Mouse (Mus musculus): ENCODE data around the gene Fry. TPM values are rescaled to one million over a fixed set of nuclear protein-coding genes. Genes with fewer than 3 reads are reported as not detected.
A peak's percentile ranks its signal among the peaks of the same experiment; 100 is the strongest.

The Fry gene
- polyA plus RNA-seq, 1 experiment = 5.6 TPM

GRCm38 (mm10) chr5:150510451-150511225 lies 392.2 kb downstream of the Fry start:
- H3K27ac ChIP-seq (ENCODE audit: insufficient read depth, low read depth, low read length) = no peak overlapping the region
- H3K4me1 ChIP-seq (ENCODE audit: control insufficient read depth, insufficient read depth, insufficient read length, low read length) = no peaks in the 10 kb centered on the region
- H3K27me3 ChIP-seq (ENCODE audit: control insufficient read depth, insufficient read depth, low read length) = no peaks in the 10 kb centered on the region
- TF ChIP-seq CTCF (IDR thresholded peaks at IDR 0.05; ENCODE audit: extremely low read depth, insufficient read length, insufficient replicate concordance, low read depth, low read length) (no peak), POLR2A (IDR thresholded peaks at IDR 0.05; ENCODE audit: low read depth, low read length) (no peak)
- no peak overlapping the region for H3K4me3 ChIP-seq (ENCODE audit: low read depth, low read length)
- H3K36me3 ChIP-seq (ENCODE audit: control insufficient read depth, insufficient read depth, low read length) = no peaks in the 10 kb centered on the region
- WGBS = 75% methylated on average over 6 of the region's 6 CpGs

- 81% methylated on average over 4 of the region's 4 CpGs for WGBS
- Histone ChIP-seq H3K4me1 (ENCODE audit: control insufficient read depth, insufficient read depth, insufficient read length, low read length) (no peaks in the 10 kb centered on the region), H3K4me3 (ENCODE audit: low read depth, low read length) (no peak overlapping the region), H3K27ac (ENCODE audit: insufficient read depth, low read depth, low read length) (no peak overlapping the region), H3K27me3 (ENCODE audit: control insufficient read depth, insufficient read depth, low read length) (no peaks in the 10 kb centered on the region), H3K36me3 (ENCODE audit: control insufficient read depth, insufficient read depth, low read length) (no peaks in the 10 kb centered on the region)
- no peak for TF ChIP-seq CTCF (IDR thresholded peaks at IDR 0.05; ENCODE audit: extremely low read depth, insufficient read length, insufficient replicate concordance, low read depth, low read length)
- TF ChIP-seq POLR2A (IDR thresholded peaks at IDR 0.05; ENCODE audit: low read depth, low read length) = no peak
These were observed 394.8 kb downstream of the Fry start for GRCm38 (mm10) chr5:150513264-150513663.

GRCm38 (mm10) chr5:150514027-150514426 lies 395.6 kb downstream of the Fry start:
- TF ChIP-seq POLR2A (IDR thresholded peaks at IDR 0.05; ENCODE audit: low read depth, low read length) (no peak), CTCF (IDR thresholded peaks at IDR 0.05; ENCODE audit: extremely low read depth, insufficient read length, insufficient replicate concordance, low read depth, low read length) (no peak)
- H3K27ac ChIP-seq (ENCODE audit: insufficient read depth, low read depth, low read length) = no peak overlapping the region
- no peaks in the 10 kb centered on the region for H3K4me1 ChIP-seq (ENCODE audit: control insufficient read depth, insufficient read depth, insufficient read length, low read length)
- WGBS = 74% methylated on average over 1 of the region's 1 CpGs
- no peak overlapping the region for H3K4me3 ChIP-seq (ENCODE audit: low read depth, low read length)
- H3K27me3 ChIP-seq (ENCODE audit: control insufficient read depth, insufficient read depth, low read length) = no peaks in the 10 kb centered on the region
- H3K36me3 ChIP-seq (ENCODE audit: control insufficient read depth, insufficient read depth, low read length) = no peaks in the 10 kb centered on the region

GRCm38 (mm10) chr5:150518064-150518463 lies 399.6 kb downstream of the Fry start, which contains the start of gene Zar1l:
TSS of gene Zar1l (minus strand) at chr5:150518164.
- WGBS = 60% methylated on average over 4 of the region's 4 CpGs

GRCm38 (mm10) chr5:150519551-150519950 lies 401.1 kb downstream of the Fry start:
- no peak overlapping the region for H3K27ac ChIP-seq (ENCODE audit: insufficient read depth, low read depth, low read length)
- H3K4me3 ChIP-seq (ENCODE audit: low read depth, low read length) = no peak overlapping the region
- WGBS = 89% methylated on average over 1 of the region's 1 CpGs
- no peaks in the 10 kb centered on the region for H3K36me3 ChIP-seq (ENCODE audit: control insufficient read depth, insufficient read depth, low read length)
- H3K27me3 ChIP-seq (ENCODE audit: control insufficient read depth, insufficient read depth, low read length) = no peaks in the 10 kb centered on the region
- H3K4me1 ChIP-seq (ENCODE audit: control insufficient read depth, insufficient read depth, insufficient read length, low read length) = no peaks in the 10 kb centered on the region
- TF ChIP-seq CTCF (IDR thresholded peaks at IDR 0.05; ENCODE audit: extremely low read depth, insufficient read length, insufficient replicate concordance, low read depth, low read length) (no peak), POLR2A (IDR thresholded peaks at IDR 0.05; ENCODE audit: low read depth, low read length) (no peak)

More at GRCm38 (mm10) chr5:150518064-150518463, 399.6 kb downstream of the Fry start, which contains the start of gene Zar1l:
- Histone ChIP-seq H3K27me3 (ENCODE audit: control insufficient read depth, insufficient read depth, low read length) (no peaks in the 10 kb centered on the region), H3K4me3 (ENCODE audit: low read depth, low read length) (no peak within 1 kb of the TSS), H3K4me1 (ENCODE audit: control insufficient read depth, insufficient read depth, insufficient read length, low read length) (no peaks in the 10 kb centered on the region), H3K36me3 (ENCODE audit: control insufficient read depth, insufficient read depth, low read length) (no peaks in the 10 kb centered on the region), H3K27ac (ENCODE audit: insufficient read depth, low read depth, low read length) (no peak within 1 kb of the TSS)
- TF ChIP-seq POLR2A (IDR thresholded peaks at IDR 0.05; ENCODE audit: low read depth, low read length) (no peak), CTCF (IDR thresholded peaks at IDR 0.05; ENCODE audit: extremely low read depth, insufficient read length, insufficient replicate concordance, low read depth, low read length) (no peak)

- H3K4me3 ChIP-seq (ENCODE audit: low read depth, low read length) = peak within 1 kb of the TSS; percentile 88
- no peak within 1 kb of the TSS for H3K27ac ChIP-seq (ENCODE audit: insufficient read depth, low read depth, low read length)
- H3K4me1 ChIP-seq (ENCODE audit: control insufficient read depth, insufficient read depth, insufficient read length, low read length) = no peaks in the 10 kb centered on the region
- TF ChIP-seq POLR2A (IDR thresholded peaks at IDR 0.05; ENCODE audit: low read depth, low read length) (peak; percentile 29; the same call in 1 of the 2 replicates), CTCF (IDR thresholded peaks at IDR 0.05; ENCODE audit: extremely low read depth, insufficient read length, insufficient replicate concordance, low read depth, low read length) (no peak)
- no peaks in the 10 kb centered on the region for H3K36me3 ChIP-seq (ENCODE audit: control insufficient read depth, insufficient read depth, low read length)
- H3K27me3 ChIP-seq (ENCODE audit: control insufficient read depth, insufficient read depth, low read length) = no peaks in the 10 kb centered on the region
- WGBS = 2% methylated on average over 63 of the region's 63 CpGs
These were observed 403.8 kb downstream of the Fry start, which contains the start of gene Brca2 for GRCm38 (mm10) chr5:150521937-150522866. TSS of gene Brca2 (plus strand) at chr5:150522630.
